Mouse (Mus musculus) forebrain, embryonic 10.5 days (tissue): Measurements from ENCODE around the gene Sp4. TPM values are rescaled to one million over a fixed set of nuclear protein-coding genes. Genes with fewer than 3 reads are reported as not detected.

Experiments used
- DNase-seq: peaks from one replicate; pipeline ENCODE4 v3.0.0-alpha.2; 2017; ENCODE audit warnings: low spot score; ENCODE audit errors: extremely low spot score
- H3K27ac ChIP-seq: fragments of 300-500 bp; sonication (generic); 2 replicates; pipeline ENCODE4 v1.5.1; 2016; ENCODE audit warnings: mild to moderate bottlenecking
- H3K27me3 ChIP-seq: fragments of 300-500 bp; sonication (generic); 2 replicates; pipeline ENCODE4 v1.6.1; 2016; ENCODE audit warnings: mild to moderate bottlenecking; ENCODE audit not compliant: poor library complexity, severe bottlenecking
- H3K36me3 ChIP-seq: fragments of 300-500 bp; sonication (generic); replicated peaks from 2 replicates; pipeline ENCODE4 v1.6.1; 2016; ENCODE audit warnings: mild to moderate bottlenecking, moderate library complexity
- H3K4me1 ChIP-seq: fragments of 300-500 bp; sonication (generic); 2 replicates; pipeline ENCODE4 v1.6.1; 2016
- H3K4me3 ChIP-seq: fragments of 300-500 bp; sonication (generic); 2 replicates; pipeline ENCODE4 v1.5.1; 2016; ENCODE audit warnings: mild to moderate bottlenecking, moderate library complexity
- H3K9me3 ChIP-seq: fragments of 300-500 bp; sonication (generic); 2 replicates; pipeline ENCODE4 v1.6.1; 2016; ENCODE audit warnings: mild to moderate bottlenecking, moderate library complexity
- WGBS: fragments of 180-500 bp; shearing (Covaris S2); methylation state at CpG from one replicate; pipeline ENCODE4 v1.1.7; 2016; 5-methylcytosine and 5-hydroxymethylcytosine counted together
- polyA plus RNA-seq: library from polyadenylated mRNA; unstranded; fragments of >200 nt; fragmentation: Nextera tagmentation; extraction: Ambion mirVana; gene quantifications from 2 replicates; pipeline ENCODE4 v1.2.1, GENCODE M21; 2016

The Sp4 gene
- 13.2 and 13.9 TPM in 2 replicates for polyA plus RNA-seq

- Histone ChIP-seq H3K9me3 (no peaks in the 10 kb centered on the region), H3K4me3 (peak within 1 kb of the TSS; percentile 84), H3K36me3 (peaks cover 13% of the 10 kb centered on the region), H3K27me3 (no peaks in the 10 kb centered on the region), H3K27ac (peak within 1 kb of the TSS; percentile 98), H3K4me1 (peaks cover 53% of the 10 kb centered on the region)
- under 1% methylated on average over 51 of the region's 78 CpGs for WGBS
- DNase-seq = peak; percentile 93
These were observed at the start of gene Sp4 for GRCm38 (mm10) chr12:118301072-118301865. Gene Sp4 (minus strand): TSS chr12:118301440.

- DNase-seq = no peak
- Histone ChIP-seq H3K27me3 (no peaks in the 10 kb centered on the region), H3K36me3 (no peaks in the 10 kb centered on the region), H3K27ac (no peak overlapping the region), H3K9me3 (no peaks in the 10 kb centered on the region), H3K4me3 (no peak overlapping the region), H3K4me1 (no peaks in the 10 kb centered on the region)
- 80% methylated on average over 2 of the region's 2 CpGs for WGBS
These were observed 37.9 kb upstream of the Sp4 start for GRCm38 (mm10) chr12:118339107-118339506.

GRCm38 (mm10) chr12:118338243-118338642 lies 37.0 kb upstream of the Sp4 start:
- Histone ChIP-seq H3K27ac (no peak overlapping the region), H3K9me3 (no peaks in the 10 kb centered on the region), H3K4me1 (no peaks in the 10 kb centered on the region), H3K4me3 (no peak overlapping the region), H3K36me3 (no peaks in the 10 kb centered on the region), H3K27me3 (no peaks in the 10 kb centered on the region)
- DNase-seq = no peak
- 69% methylated on average over 2 of the region's 2 CpGs for WGBS

- 94% methylated on average over 3 of the region's 3 CpGs for WGBS
- H3K4me3 ChIP-seq = no peak overlapping the region
- no peak for DNase-seq
These were observed 36.1 kb upstream of the Sp4 start for GRCm38 (mm10) chr12:118337291-118337690.

GRCm38 (mm10) chr12:118328739-118329249 lies 27.6 kb upstream of the Sp4 start:
- Histone ChIP-seq H3K27ac (no peak overlapping the region), H3K36me3 (no peaks in the 10 kb centered on the region), H3K27me3 (no peaks in the 10 kb centered on the region), H3K9me3 (no peaks in the 10 kb centered on the region), H3K4me1 (no peaks in the 10 kb centered on the region), H3K4me3 (no peak overlapping the region)
- DNase-seq = no peak
- WGBS = 91% methylated on average over 6 of the region's 6 CpGs

More at GRCm38 (mm10) chr12:118337291-118337690, 36.1 kb upstream of the Sp4 start:
- no peaks in the 10 kb centered on the region for H3K4me1 ChIP-seq
- no peaks in the 10 kb centered on the region for H3K9me3 ChIP-seq
- H3K27ac ChIP-seq = no peak overlapping the region
- no peaks in the 10 kb centered on the region for H3K36me3 ChIP-seq
- H3K27me3 ChIP-seq = no peaks in the 10 kb centered on the region

- Histone ChIP-seq H3K4me1 (no peaks in the 10 kb centered on the region), H3K36me3 (no peaks in the 10 kb centered on the region)
- 88% methylated on average over 2 of the region's 2 CpGs for WGBS
These were observed 26.3 kb upstream of the Sp4 start for GRCm38 (mm10) chr12:118327566-118327965.

GRCm38 (mm10) chr12:118326161-118326560 lies 24.9 kb upstream of the Sp4 start:
- no peak for DNase-seq
- no peaks in the 10 kb centered on the region for H3K9me3 ChIP-seq
- WGBS = 90% methylated on average over 2 of the region's 2 CpGs
- H3K4me3 ChIP-seq = no peak overlapping the region
- H3K36me3 ChIP-seq = no peaks in the 10 kb centered on the region
- no peak overlapping the region for H3K27ac ChIP-seq
- H3K27me3 ChIP-seq = no peaks in the 10 kb centered on the region
- H3K4me1 ChIP-seq = no peaks in the 10 kb centered on the region

More at GRCm38 (mm10) chr12:118327566-118327965, 26.3 kb upstream of the Sp4 start:
- no peak overlapping the region for H3K27ac ChIP-seq
- no peak for DNase-seq
- H3K27me3 ChIP-seq = no peaks in the 10 kb centered on the region
- H3K9me3 ChIP-seq = no peaks in the 10 kb centered on the region
- H3K4me3 ChIP-seq = no peak overlapping the region

- H3K9me3 ChIP-seq = no peaks in the 10 kb centered on the region
- no peaks in the 10 kb centered on the region for H3K4me1 ChIP-seq
- no peaks in the 10 kb centered on the region for H3K27me3 ChIP-seq
- H3K27ac ChIP-seq = no peak overlapping the region
- H3K36me3 ChIP-seq = no peaks in the 10 kb centered on the region
- no peak overlapping the region for H3K4me3 ChIP-seq
- no peak for DNase-seq
These were observed 18.8 kb upstream of the Sp4 start for GRCm38 (mm10) chr12:118320076-118320475.

- Histone ChIP-seq H3K4me1 (no peaks in the 10 kb centered on the region), H3K9me3 (no peaks in the 10 kb centered on the region), H3K27me3 (no peaks in the 10 kb centered on the region), H3K27ac (no peak overlapping the region), H3K4me3 (no peak overlapping the region), H3K36me3 (no peaks in the 10 kb centered on the region)
- 85% methylated on average over 2 of the region's 2 CpGs for WGBS
- no peak for DNase-seq
These were observed 13.2 kb upstream of the Sp4 start for GRCm38 (mm10) chr12:118314477-118314845.

GRCm38 (mm10) chr12:118313805-118314476 lies 12.7 kb upstream of the Sp4 start:
- no peak overlapping the region for H3K27ac ChIP-seq
- WGBS = 78% methylated on average over 3 of the region's 3 CpGs
- no peaks in the 10 kb centered on the region for H3K27me3 ChIP-seq
- no peaks in the 10 kb centered on the region for H3K4me1 ChIP-seq
- H3K4me3 ChIP-seq = no peak overlapping the region
- no peaks in the 10 kb centered on the region for H3K36me3 ChIP-seq
- H3K9me3 ChIP-seq = no peaks in the 10 kb centered on the region
- DNase-seq = no peak

- H3K4me1 ChIP-seq = peaks cover 30% of the 10 kb centered on the region
- no peaks in the 10 kb centered on the region for H3K27me3 ChIP-seq
- no peak overlapping the region for H3K4me3 ChIP-seq
- peaks cover 11% of the 10 kb centered on the region for H3K36me3 ChIP-seq
- no peak for DNase-seq
- WGBS = 92% methylated on average over 3 of the region's 3 CpGs
- no peaks in the 10 kb centered on the region for H3K9me3 ChIP-seq
- H3K27ac ChIP-seq = no peak overlapping the region
These were observed 2.3 kb upstream of the Sp4 start for GRCm38 (mm10) chr12:118303586-118303985.

- Histone ChIP-seq H3K27ac (no peak overlapping the region), H3K4me1 (peaks cover 35% of the 10 kb centered on the region), H3K9me3 (no peaks in the 10 kb centered on the region), H3K4me3 (peak overlapping the region; percentile 84), H3K36me3 (peaks cover 13% of the 10 kb centered on the region), H3K27me3 (no peaks in the 10 kb centered on the region)
- WGBS = 89% methylated on average over 5 of the region's 5 CpGs
- DNase-seq = no peak
These were observed 1.8 kb upstream of the Sp4 start for GRCm38 (mm10) chr12:118303066-118303465.
